Mouse (Mus musculus): ENCODE data around the gene Cd109.

DNA sequence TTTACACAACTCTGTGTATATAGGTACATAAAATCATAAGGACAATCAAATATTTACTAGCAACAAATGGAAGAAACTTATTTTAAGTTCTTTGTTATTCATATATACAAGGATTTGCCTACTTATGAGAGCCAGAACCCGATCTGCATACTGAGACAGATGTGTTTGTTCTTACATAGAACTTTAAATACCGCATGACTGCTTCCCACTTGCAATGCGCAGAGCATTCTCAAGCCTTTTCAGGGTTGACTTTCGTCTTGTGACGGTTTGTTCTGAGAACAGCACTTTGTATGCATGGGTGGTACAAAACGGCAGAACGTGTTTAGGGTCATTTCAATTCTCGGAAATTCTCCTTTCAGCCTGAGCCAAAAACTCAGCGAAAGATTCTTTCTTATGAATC lies 45.4 kb upstream of the Cd109 start:
- TF ChIP-seq POLR2A (IDR thresholded peaks at IDR 0.05; ENCODE audit: control insufficient read depth, extremely low read depth, insufficient read depth, low read length, poor library complexity) (no peak), CTCF (IDR thresholded peaks at IDR 0.05; ENCODE audit: borderline replicate concordance, control insufficient read depth, extremely low read depth, insufficient read depth, low read length, poor library complexity) (no peak)

All from thymus, adult 2 months (tissue).